Mouse (Mus musculus) lung, adult 18-20 months (tissue): ENCODE data around the gene Oas1e.
A peak's percentile ranks its signal among the peaks of the same experiment; 100 is the strongest.

Experiments used
- DNase-seq, 2 experiments: peaks; one replicate each; pipeline ENCODE4 v3.0.0; 2022; ENCODE audit warnings: mixed read lengths in 2 of 2

Gene Oas1e

GRCm38 (mm10) chr5:120775287-120775985, 19.9 kb downstream of the Oas1e start:
- peak; percentile 3 to 12 for DNase-seq

DNA sequence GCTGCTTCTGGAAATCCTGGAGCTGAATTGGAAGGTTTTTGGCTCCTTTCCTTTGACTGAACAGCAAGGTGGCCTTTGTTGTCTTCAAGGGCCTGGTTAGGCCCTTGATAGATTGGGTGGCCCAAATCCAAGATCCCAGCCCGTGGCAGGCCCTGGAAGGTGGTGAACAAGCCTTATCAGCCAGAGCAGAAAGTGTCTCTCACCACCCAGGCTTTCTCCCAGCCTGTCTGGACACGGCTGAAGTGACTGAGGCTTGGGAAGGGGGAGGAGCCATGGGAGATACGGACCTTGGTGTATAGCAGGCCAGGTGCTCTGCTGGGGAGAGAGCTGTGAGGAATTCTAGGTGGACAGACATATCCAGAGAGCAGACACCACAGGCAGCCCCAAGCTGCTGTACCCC, 25.9 kb downstream of the Oas1e start:
- DNase-seq: no peak

GRCm38 (mm10) chr5:120765010-120765409, 30.3 kb downstream of the Oas1e start:
- no peak for DNase-seq

- no peak for DNase-seq
These were observed 33.4 kb downstream of the Oas1e start for GRCm38 (mm10) chr5:120761901-120762300.

GRCm38 (mm10) chr5:120754215-120754614, 41.1 kb downstream of the Oas1e start:
- no peak for DNase-seq

DNA sequence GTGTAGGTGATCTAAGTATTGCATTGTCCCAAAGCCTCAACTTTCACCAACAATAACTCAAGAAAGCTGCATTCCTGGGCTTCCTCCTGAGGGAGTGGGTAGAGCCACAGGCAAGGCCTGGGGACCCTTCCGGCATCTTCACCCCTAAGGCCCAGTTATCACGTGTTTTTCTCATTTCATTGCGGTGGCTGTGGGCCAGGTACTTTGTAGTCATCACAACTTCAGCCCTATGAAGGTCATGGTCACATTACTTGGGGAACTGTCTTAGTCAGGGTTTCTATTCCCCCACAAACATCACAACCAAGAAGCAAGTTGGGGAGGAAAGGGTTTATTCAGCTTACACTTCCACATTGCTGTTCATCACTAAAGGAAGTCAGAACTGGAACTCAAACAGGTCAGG, 42.5 kb downstream of the Oas1e start:
- no peak for DNase-seq

GRCm38 (mm10) chr5:120751206-120751605, 44.1 kb downstream of the Oas1e start:
- no peak for DNase-seq

GRCm38 (mm10) chr5:120749688-120750087, 45.6 kb downstream of the Oas1e start, which contains the start of gene Oas2:
Gene Oas2 (minus strand): TSS chr5:120749853.
- DNase-seq: peak; percentile 9 to 11

- peak in 1 of 2 experiments; percentile 35 for DNase-seq
These were observed 48.9 kb downstream of the Oas1e start for GRCm38 (mm10) chr5:120746451-120746850.

DNA sequence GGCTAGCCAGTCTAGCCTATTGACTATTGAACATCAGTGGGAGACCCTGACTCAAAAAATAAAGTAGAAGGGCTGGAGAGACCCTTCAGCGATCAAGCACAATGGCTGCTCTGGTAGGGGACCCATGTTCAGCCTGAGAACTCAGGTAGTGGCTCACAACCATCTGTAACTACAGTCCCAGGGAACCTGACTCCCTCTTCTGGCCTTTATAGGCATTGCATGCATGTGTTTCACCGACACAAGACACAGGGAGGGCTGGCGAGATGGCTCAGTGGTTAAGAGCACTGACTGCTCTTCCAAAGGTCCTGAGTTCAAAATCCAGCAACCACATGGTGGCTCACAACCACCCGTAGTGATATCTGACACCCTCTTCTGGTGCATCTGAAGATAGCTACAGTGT, 53.2 kb downstream of the Oas1e start:
- peak; percentile 9 to 11 for DNase-seq
